Mouse (Mus musculus) heart, adult 2 months (tissue): ENCODE results near the gene Dlk1. TPM values are rescaled to one million over a fixed set of nuclear protein-coding genes. Genes with fewer than 3 reads are reported as not detected.

Source experiments
- DNase-seq, 2 experiments: peaks; one replicate each; pipeline ENCODE4 v3.0.0; 2021
- H3K27ac ChIP-seq: fragments of 200-600 bp; 2 replicates; pipeline ENCODE4 v1.8.1; 2022
- H3K27me3 ChIP-seq: fragments of 200-500 bp; 2 replicates; pipeline ENCODE4 v1.6.1; 2012; ENCODE audit warnings: mild to moderate bottlenecking, low read length, inconsistent platforms, mixed read lengths; ENCODE audit not compliant: control insufficient read depth, insufficient read depth
- H3K36me3 ChIP-seq: fragments of 200-500 bp; 2 replicates; pipeline ENCODE4 v1.6.1; 2012; ENCODE audit warnings: low read length, inconsistent platforms; ENCODE audit not compliant: control insufficient read depth, insufficient read depth
- H3K4me1 ChIP-seq: fragments of 200-500 bp; 2 replicates; pipeline ENCODE4 v1.6.1; 2011; ENCODE audit warnings: low read length; ENCODE audit not compliant: control insufficient read depth, insufficient read depth
- H3K4me3 ChIP-seq: fragments of 200-600 bp; 2 replicates; pipeline ENCODE4 v1.8.1; 2022
- H3K79me2 ChIP-seq: fragments of 200-500 bp; replicated peaks from 2 replicates; pipeline ENCODE4 v1.6.1; 2012; ENCODE audit warnings: mild to moderate bottlenecking, inconsistent platforms, low read length, moderate library complexity, mixed read lengths; ENCODE audit not compliant: control insufficient read depth, insufficient read depth
- H3K9ac ChIP-seq: fragments of 200-500 bp; 2 replicates; pipeline ENCODE4 v1.6.1; 2012; ENCODE audit warnings: low read depth, mild to moderate bottlenecking, control low read depth, inconsistent platforms, low read length, mixed read lengths
- CTCF ChIP-seq: fragments of 200-600 bp; IDR thresholded peaks from 2 replicates; pipeline ENCODE4 v1.8.1; 2022; ENCODE audit warnings: antibody characterized with exemption, mild to moderate bottlenecking, moderate library complexity
- EP300 ChIP-seq: fragments of 200-500 bp; IDR thresholded peaks from 2 replicates; pipeline ENCODE4 v1.6.1; 2011; ENCODE audit warnings: low read depth, low read length, control low read depth; ENCODE audit not compliant: insufficient read depth
- POLR2A ChIP-seq: fragments of 200-500 bp; IDR thresholded peaks from 2 replicates; pipeline ENCODE4 v1.6.1; 2011; ENCODE audit warnings: mild to moderate bottlenecking, low read depth, low read length, control low read depth; ENCODE audit not compliant: insufficient read depth
- WGBS: fragments of 180-500 bp; shearing (Covaris S2); methylation state at CpG from one replicate; pipeline ENCODE4 v1.1.7; 2018; 5-methylcytosine and 5-hydroxymethylcytosine counted together
- intact Hi-C: fragments of 180-260 bp; cut with DNase I; formaldehyde crosslinking; loops from one replicate; pipeline ENCODE4 v1.15.1; 2025
- polyA plus RNA-seq: library from polyadenylated mRNA; depleted of rRNA; stranded (reverse); fragments of >200 nt; gene quantifications from 2 replicates; pipeline ENCODE4 v1.2.3, GENCODE M21; 2012
- total RNA-seq, 2 experiments: library from RNA; stranded (reverse); gene quantifications; 2 replicates each; pipeline ENCODE4 v1.2.3; 2021

Gene Dlk1
- total and polyA plus RNA-seq, 3 experiments, result 0.23 to 0.90 TPM; not detected in 1

DNA sequence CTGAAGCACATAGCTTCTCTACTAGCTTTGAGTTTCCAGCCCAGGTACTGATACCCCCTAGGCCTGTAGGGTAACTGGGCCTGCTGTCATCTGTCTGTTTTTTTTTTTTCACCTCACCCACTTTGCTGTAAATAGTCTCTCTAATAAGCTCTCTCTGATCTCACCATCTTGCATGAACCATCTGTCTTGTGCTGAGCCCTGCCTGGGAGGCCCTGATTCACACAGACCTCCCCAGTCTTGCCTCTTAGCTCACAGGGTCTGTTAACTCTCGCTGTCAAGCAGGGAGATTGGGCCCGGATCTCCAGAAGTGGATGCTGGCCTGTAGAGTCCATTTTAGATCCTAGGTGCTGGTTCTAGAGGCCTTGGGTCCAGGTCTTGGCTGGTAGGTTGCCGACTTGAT lies 9.3 kb upstream of the Dlk1 start:
- Histone ChIP-seq H3K27ac (no peak overlapping the region), H3K36me3 (no peaks in the 10 kb centered on the region), H3K9ac (no peak overlapping the region), H3K4me1 (no peaks in the 10 kb centered on the region), H3K27me3 (no peaks in the 10 kb centered on the region), H3K79me2 (no peaks in the 10 kb centered on the region), H3K4me3 (no peak overlapping the region)
- intact Hi-C loops, result no loop called here
- TF ChIP-seq POLR2A, result no peak
- no peak for TF ChIP-seq CTCF
- TF ChIP-seq EP300, result no peak
- WGBS, result 63% methylated on average over 3 of the region's 3 CpGs
- no peak for DNase-seq

DNA sequence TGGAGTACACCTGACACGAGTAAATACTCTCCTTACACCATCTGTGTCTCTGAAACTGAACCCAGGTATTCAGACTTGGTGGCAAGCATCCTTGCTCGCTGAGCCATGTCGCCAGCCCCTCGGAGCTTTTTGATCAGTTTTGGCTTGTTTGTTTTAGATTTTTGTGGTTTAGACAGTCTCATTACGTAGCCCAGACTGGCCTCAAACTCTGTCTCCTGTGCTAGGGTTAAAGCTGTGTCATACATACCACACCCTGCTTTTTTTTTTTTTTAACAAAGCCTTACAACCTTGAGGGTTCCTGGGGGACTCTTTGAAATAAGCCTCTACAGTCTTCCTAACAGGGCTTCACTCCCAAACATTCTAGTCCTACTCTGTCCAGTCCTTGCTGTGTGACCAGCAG lies 7.6 kb upstream of the Dlk1 start:
- Histone ChIP-seq H3K36me3 (no peaks in the 10 kb centered on the region), H3K27ac (no peak overlapping the region)
- 84% methylated on average over 5 of the region's 5 CpGs for WGBS

DNA sequence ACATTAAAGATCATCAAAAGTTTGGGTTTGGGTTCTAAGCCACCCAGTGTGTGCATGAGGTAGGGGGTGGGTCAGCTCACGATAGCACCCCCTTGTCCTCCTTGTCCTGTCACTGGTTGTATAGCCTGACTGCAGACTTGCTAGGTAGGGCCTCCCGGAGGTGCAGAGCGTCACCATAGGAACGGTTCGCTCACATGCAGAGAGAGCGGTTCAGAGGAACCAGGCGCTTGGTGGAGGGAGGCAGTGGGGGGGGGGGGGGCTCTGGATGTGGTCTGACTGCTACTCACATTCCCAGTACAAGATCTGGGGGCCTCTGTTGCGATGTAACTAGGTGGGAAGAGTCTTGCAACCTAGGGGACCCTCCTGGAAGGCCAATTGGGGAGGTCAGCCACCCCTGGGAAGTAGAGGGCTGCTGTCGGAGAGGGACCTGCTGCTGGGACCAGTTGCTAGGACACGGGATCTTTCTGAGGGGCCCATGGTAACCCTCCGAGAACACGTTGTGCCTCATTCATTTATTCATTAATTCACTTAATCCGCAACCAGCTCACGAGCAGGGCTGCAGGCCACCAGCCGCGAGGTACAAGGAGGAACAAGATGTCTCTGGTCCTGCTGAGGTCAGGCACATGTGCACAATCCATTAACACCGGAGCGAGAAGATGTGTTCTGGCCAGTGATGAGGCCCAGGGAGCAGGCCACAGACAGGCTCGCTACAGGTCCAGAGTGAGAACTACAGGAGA lies 7.0 kb upstream of the Dlk1 start:
- DNase-seq, result no peak
- TF ChIP-seq EP300, result no peak
- TF ChIP-seq CTCF, result no peak
- TF ChIP-seq POLR2A, result no peak
- no peaks in the 10 kb centered on the region for H3K4me1 ChIP-seq
- H3K79me2 ChIP-seq, result no peaks in the 10 kb centered on the region
- intact Hi-C loops, result no loop called here
- WGBS, result 33% methylated on average over 19 of the region's 19 CpGs
- no peak overlapping the region for H3K9ac ChIP-seq
- no peak overlapping the region for H3K4me3 ChIP-seq
- no peak overlapping the region for H3K27ac ChIP-seq
- no peaks in the 10 kb centered on the region for H3K36me3 ChIP-seq
- H3K27me3 ChIP-seq, result peaks cover 7% of the 10 kb centered on the region

More for the DNA sequence above, 7.6 kb upstream of the Dlk1 start:
- H3K79me2 ChIP-seq, result no peaks in the 10 kb centered on the region
- H3K4me3 ChIP-seq, result no peak overlapping the region
- TF ChIP-seq CTCF, result no peak
- TF ChIP-seq EP300, result no peak
- TF ChIP-seq POLR2A, result no peak
- intact Hi-C loops, result no loop called here
- peaks cover 4% of the 10 kb centered on the region; the same call in 1 of the 2 replicates for H3K27me3 ChIP-seq
- H3K4me1 ChIP-seq, result no peaks in the 10 kb centered on the region
- no peak overlapping the region for H3K9ac ChIP-seq
- no peak for DNase-seq

DNA sequence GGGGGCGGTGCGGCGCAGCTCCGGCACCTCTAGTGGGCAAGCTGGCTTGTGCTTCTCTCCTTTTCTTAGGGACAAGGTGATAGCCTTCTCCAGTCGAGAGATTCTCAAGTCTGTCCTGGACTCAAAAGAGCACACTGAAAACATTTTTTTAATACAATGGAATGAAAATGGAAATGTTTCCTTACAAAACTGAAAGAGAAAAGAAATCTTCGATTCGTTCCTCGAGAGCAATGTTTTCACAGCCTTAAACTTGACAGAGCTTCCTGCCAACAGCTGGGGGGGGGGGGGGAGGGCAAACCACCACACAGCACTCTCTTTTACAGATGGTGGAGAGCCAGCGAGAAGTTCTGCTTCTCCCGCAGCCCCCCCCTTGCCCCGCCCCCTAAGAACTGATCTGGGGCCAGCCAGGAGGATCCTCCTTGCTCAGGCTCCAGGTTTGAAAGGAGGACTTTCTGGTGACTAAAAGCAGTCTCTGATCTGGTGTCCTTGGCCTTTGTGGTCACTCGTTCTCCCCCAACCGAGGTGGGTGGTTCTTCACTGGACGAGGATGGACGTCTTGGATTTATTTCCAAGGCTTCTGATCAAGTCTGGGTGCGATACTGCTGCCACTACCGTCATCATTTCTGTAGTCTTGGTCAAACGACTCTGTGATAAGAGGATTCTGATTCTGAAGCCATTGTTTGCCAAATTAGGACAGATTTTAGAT lies 6.2 kb upstream of the Dlk1 start:
- no peak overlapping the region for H3K4me3 ChIP-seq
- DNase-seq, result no peak
- H3K9ac ChIP-seq, result no peak overlapping the region
- no peak overlapping the region for H3K27ac ChIP-seq
- H3K27me3 ChIP-seq, result peaks cover 7% of the 10 kb centered on the region
- TF ChIP-seq POLR2A, result no peak
- TF ChIP-seq CTCF, result no peak
- TF ChIP-seq EP300, result no peak
- no peaks in the 10 kb centered on the region for H3K4me1 ChIP-seq
- 9% methylated on average over 18 of the region's 18 CpGs for WGBS
- intact Hi-C loops, result no loop called here
- no peaks in the 10 kb centered on the region for H3K79me2 ChIP-seq
- no peaks in the 10 kb centered on the region for H3K36me3 ChIP-seq

DNA sequence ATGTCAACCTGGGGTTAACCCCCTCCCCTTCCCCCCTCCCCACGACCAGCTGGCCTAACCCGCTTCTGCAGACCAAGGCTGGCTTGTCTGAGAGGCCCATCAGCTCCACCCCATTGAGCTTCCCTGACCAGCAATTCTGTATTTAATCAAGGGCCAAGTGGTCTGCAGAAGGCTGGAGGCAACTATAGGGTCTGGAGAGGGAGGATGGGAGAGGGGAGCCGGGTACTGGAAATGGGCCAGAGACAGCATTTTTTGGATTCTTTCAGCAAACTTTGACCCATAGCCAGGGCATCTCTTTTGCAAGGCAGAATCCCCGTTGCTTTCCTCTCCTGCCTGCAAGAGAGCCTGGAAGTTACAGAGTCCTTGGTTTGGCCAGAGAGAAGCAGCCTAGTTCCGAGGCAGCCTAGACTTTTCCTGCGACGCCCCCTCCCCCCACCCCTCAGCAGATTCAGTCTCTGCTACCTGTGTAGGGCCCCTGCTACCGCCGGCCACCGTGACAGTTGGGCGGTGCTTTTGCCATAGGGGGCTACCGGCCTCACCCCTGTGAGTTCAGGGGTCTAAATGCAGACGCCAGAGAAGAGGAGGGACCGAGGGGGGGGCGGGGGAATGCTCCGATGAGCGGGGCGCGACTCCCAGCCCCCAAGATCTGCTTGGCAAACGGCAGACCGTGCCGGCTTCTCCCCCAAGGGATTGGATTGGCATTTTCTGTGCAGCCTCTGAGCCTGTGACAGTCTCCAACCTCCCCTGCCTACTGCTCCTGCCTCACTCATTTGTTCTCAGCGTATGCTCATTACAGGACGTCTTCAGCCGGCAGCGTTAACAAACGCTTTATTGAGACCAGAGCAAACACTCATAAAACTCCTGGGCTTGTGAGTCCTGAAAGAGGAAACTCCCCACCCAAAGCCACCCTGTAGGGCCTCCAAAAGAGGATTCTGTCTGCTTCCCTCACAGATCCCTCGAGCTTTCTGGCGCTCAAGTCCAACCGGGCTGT lies 2.9 kb upstream of the Dlk1 start:
- H3K4me3 ChIP-seq, result no peak overlapping the region
- no peaks in the 10 kb centered on the region for H3K79me2 ChIP-seq
- intact Hi-C loops, result no loop called here
- no peaks in the 10 kb centered on the region for H3K36me3 ChIP-seq
- H3K27ac ChIP-seq, result no peak overlapping the region
- H3K27me3 ChIP-seq, result peaks cover 16% of the 10 kb centered on the region
- 2% methylated on average over 30 of the region's 30 CpGs for WGBS
- no peak overlapping the region for H3K9ac ChIP-seq
- H3K4me1 ChIP-seq, result no peaks in the 10 kb centered on the region
- DNase-seq, result no peak
- TF ChIP-seq CTCF (no peak), POLR2A (no peak), EP300 (no peak)
